Mouse (Mus musculus): ENCODE results near the gene Trmt44. TPM values are rescaled to one million over a fixed set of nuclear protein-coding genes. Genes with fewer than 3 reads are reported as not detected.

The Trmt44 gene
- 3.8 and 4.8 TPM in 2 replicates for polyA plus RNA-seq (2015; fragmentation: Nextera tagmentation; extraction: Ambion mirVana)

GRCm38 (mm10) chr5:35574653-35575599, at the start of gene Trmt44:
Gene Trmt44, minus strand, starts transcription at chr5:35575070.

GRCm38 (mm10) chr5:35582445-35583220, 7.8 kb upstream of the Trmt44 start, which contains the start of gene Acox3:
Gene Acox3, plus strand, starts transcription at chr5:35583040.

GRCm38 (mm10) chr5:35525469-35526123, 49.3 kb downstream of the Trmt44 start, which contains the start of gene Cpz:
Gene Cpz, minus strand, starts transcription at chr5:35525698.

Other genes with a start within 250 kb of the Trmt44 start
- gene Hmx1, start 186.0 kb downstream of the Trmt44 start, polyA plus RNA-seq (2015; fragmentation: Nextera tagmentation; extraction: Ambion mirVana): not detected in 2 replicates
- gene Cpz, start 49.4 kb downstream of the Trmt44 start, polyA plus RNA-seq (2015; fragmentation: Nextera tagmentation; extraction: Ambion mirVana): 2.9 and 3.6 TPM in 2 replicates
- gene Acox3, start 8.0 kb upstream of the Trmt44 start, polyA plus RNA-seq (2015; fragmentation: Nextera tagmentation; extraction: Ambion mirVana): 13.4 and 14.5 TPM in 2 replicates
- gene Htra3, start 104.7 kb upstream of the Trmt44 start, polyA plus RNA-seq (2015; fragmentation: Nextera tagmentation; extraction: Ambion mirVana): 25.6 and 29.3 TPM in 2 replicates
- 1.5 and 1.7 TPM in 2 replicates for gene Sh3tc1, start 164.9 kb upstream of the Trmt44 start, polyA plus RNA-seq (2015; fragmentation: Nextera tagmentation; extraction: Ambion mirVana)
- gene Ablim2, start 182.8 kb upstream of the Trmt44 start, polyA plus RNA-seq (2015; fragmentation: Nextera tagmentation; extraction: Ambion mirVana): 33.3 and 38.1 TPM in 2 replicates

Measured in neural tube, postnatal 0 days (tissue).